Mouse (Mus musculus): ENCODE data around the gene AU022252. TPM values are rescaled to one million over a fixed set of nuclear protein-coding genes. Genes with fewer than 3 reads are reported as not detected.

The AU022252 gene
- polyA plus RNA-seq, 1 experiment: 14.5 TPM

GRCm38 (mm10) chr4:119161358-119161757 lies 71.2 kb downstream of the AU022252 start:
- Histone ChIP-seq H3K4me2 (ENCODE audit: low read depth) (no peak overlapping the region), H3ac (ENCODE audit: control insufficient read depth, insufficient read length) (no peak overlapping the region), H3K27me3 (ENCODE audit: control insufficient read depth, insufficient read depth, insufficient read length) (no peaks in the 10 kb centered on the region), H3K4me3 (no peak overlapping the region), H3K79me2 (ENCODE audit: control insufficient read depth, insufficient read depth) (no peaks in the 10 kb centered on the region), H3K36me3 (ENCODE audit: control insufficient read depth, insufficient read depth) (no peaks in the 10 kb centered on the region)
- no peak for TF ChIP-seq E2F4 (IDR thresholded peaks at IDR 0.05; ENCODE audit: insufficient read depth)
- no peak for TF ChIP-seq MYOG (IDR thresholded peaks at IDR 0.05; ENCODE audit: control insufficient read depth in 1 of 3, insufficient read depth in 1 of 3, insufficient read length in 2 of 3, low read depth in 2 of 3)

GRCm38 (mm10) chr4:119157891-119158290 lies 74.6 kb downstream of the AU022252 start:
- TF ChIP-seq MAX (IDR thresholded peaks at IDR 0.05; ENCODE audit: low read depth) (no peak), CEBPB (IDR thresholded peaks at IDR 0.05; ENCODE audit: insufficient read depth, poor library complexity, severe bottlenecking) (no peak), TCF3 (IDR thresholded peaks at IDR 0.05; ENCODE audit: insufficient read length, low read depth) (no peak), POLR2A (IDR thresholded peaks at IDR 0.05; ENCODE audit: insufficient read length, low read depth) (no peak), E2F4 (IDR thresholded peaks at IDR 0.05; ENCODE audit: insufficient read depth) (no peak), USF1 (IDR thresholded peaks at IDR 0.05; ENCODE audit: low read depth) (no peak), POLR2AphosphoS2 (IDR thresholded peaks at IDR 0.05; ENCODE audit: insufficient read length, low read depth) (no peak), MYOG (IDR thresholded peaks at IDR 0.05; ENCODE audit: control insufficient read depth in 1 of 3, insufficient read depth in 1 of 3, insufficient read length in 2 of 3, low read depth in 2 of 3) (no peak), MYOD1 (IDR thresholded peaks at IDR 0.05; ENCODE audit: control insufficient read depth in 1 of 3, insufficient read length in 2 of 3, low read depth in 2 of 3) (no peak), SRF (IDR thresholded peaks at IDR 0.05; ENCODE audit: control insufficient read depth, insufficient read length, low read depth) (no peak), REST (IDR thresholded peaks at IDR 0.05; ENCODE audit: insufficient read depth, insufficient read length) (no peak), TCF12 (IDR thresholded peaks at IDR 0.05; ENCODE audit: insufficient read depth, poor library complexity, severe bottlenecking) (no peak)
- Histone ChIP-seq H3K36me3 (ENCODE audit: control insufficient read depth, insufficient read depth) (no peaks in the 10 kb centered on the region), H3K27me3 (ENCODE audit: control insufficient read depth, insufficient read depth, insufficient read length) (no peaks in the 10 kb centered on the region), H3K4me3 (no peak overlapping the region), H3ac (ENCODE audit: control insufficient read depth, insufficient read length) (no peak overlapping the region), H3K4me2 (ENCODE audit: low read depth) (no peak overlapping the region), H3K79me2 (ENCODE audit: control insufficient read depth, insufficient read depth) (no peaks in the 10 kb centered on the region)

- TF ChIP-seq E2F4 (IDR thresholded peaks at IDR 0.05; ENCODE audit: insufficient read depth) (no peak), SRF (IDR thresholded peaks at IDR 0.05; ENCODE audit: control insufficient read depth, insufficient read length, low read depth) (no peak), MAX (IDR thresholded peaks at IDR 0.05; ENCODE audit: low read depth) (no peak), REST (IDR thresholded peaks at IDR 0.05; ENCODE audit: insufficient read depth, insufficient read length) (no peak), CEBPB (IDR thresholded peaks at IDR 0.05; ENCODE audit: insufficient read depth, poor library complexity, severe bottlenecking) (no peak), POLR2A (IDR thresholded peaks at IDR 0.05; ENCODE audit: insufficient read length, low read depth) (no peak), USF1 (IDR thresholded peaks at IDR 0.05; ENCODE audit: low read depth) (no peak)
- no peak overlapping the region for H3ac ChIP-seq (ENCODE audit: control insufficient read depth, insufficient read length)
Measured at GRCm38 (mm10) chr4:119157186-119157585, 75.3 kb downstream of the AU022252 start.

More at GRCm38 (mm10) chr4:119157186-119157585, 75.3 kb downstream of the AU022252 start:
- no peaks in the 10 kb centered on the region for H3K27me3 ChIP-seq (ENCODE audit: control insufficient read depth, insufficient read depth, insufficient read length)
- H3K79me2 ChIP-seq (ENCODE audit: control insufficient read depth, insufficient read depth): no peaks in the 10 kb centered on the region
- H3K4me3 ChIP-seq: no peak overlapping the region
- H3K36me3 ChIP-seq (ENCODE audit: control insufficient read depth, insufficient read depth): no peaks in the 10 kb centered on the region
- no peak overlapping the region for H3K4me2 ChIP-seq (ENCODE audit: low read depth)

Other genes with a start within 250 kb of the AU022252 start
- 55.8 TPM for gene Slc2a1, start 124.0 kb downstream of the AU022252 start, polyA plus RNA-seq (2012; fragmentation: generic; extraction: Trizol)
- 7.2 TPM for gene Zfp691, start 58.5 kb downstream of the AU022252 start, polyA plus RNA-seq (2012; fragmentation: generic; extraction: Trizol)
- gene Ermap, start 42.7 kb downstream of the AU022252 start, polyA plus RNA-seq (2012; fragmentation: generic; extraction: Trizol): 0.13 TPM
- 241 TPM for gene Svbp, start 37.4 kb downstream of the AU022252 start, polyA plus RNA-seq (2012; fragmentation: generic; extraction: Trizol)
- gene Tmem269, start 14.5 kb downstream of the AU022252 start, polyA plus RNA-seq (2012; fragmentation: generic; extraction: Trizol): 0.07 TPM
- gene P3h1, start 203 bp upstream of the AU022252 start, polyA plus RNA-seq (2012; fragmentation: generic; extraction: Trizol): 42.4 TPM
- 0.01 TPM for gene Cldn19, start 22.7 kb upstream of the AU022252 start, polyA plus RNA-seq (2012; fragmentation: generic; extraction: Trizol)
- 734 TPM for gene Ybx1, start 61.9 kb upstream of the AU022252 start, polyA plus RNA-seq (2012; fragmentation: generic; extraction: Trizol)
- 22.2 TPM for gene Ppih, start 87.8 kb upstream of the AU022252 start, polyA plus RNA-seq (2012; fragmentation: generic; extraction: Trizol)
- gene Ccdc30, start 182.8 kb upstream of the AU022252 start, polyA plus RNA-seq (2012; fragmentation: generic; extraction: Trizol): 0.17 TPM
- gene Ppcs, start 189.7 kb upstream of the AU022252 start, polyA plus RNA-seq (2012; fragmentation: generic; extraction: Trizol): 9.1 TPM
- gene Zmynd12, start 190.1 kb upstream of the AU022252 start, polyA plus RNA-seq (2012; fragmentation: generic; extraction: Trizol): 0.05 TPM